Mouse (Mus musculus): ENCODE data around the gene Slc8a1.

DNA sequence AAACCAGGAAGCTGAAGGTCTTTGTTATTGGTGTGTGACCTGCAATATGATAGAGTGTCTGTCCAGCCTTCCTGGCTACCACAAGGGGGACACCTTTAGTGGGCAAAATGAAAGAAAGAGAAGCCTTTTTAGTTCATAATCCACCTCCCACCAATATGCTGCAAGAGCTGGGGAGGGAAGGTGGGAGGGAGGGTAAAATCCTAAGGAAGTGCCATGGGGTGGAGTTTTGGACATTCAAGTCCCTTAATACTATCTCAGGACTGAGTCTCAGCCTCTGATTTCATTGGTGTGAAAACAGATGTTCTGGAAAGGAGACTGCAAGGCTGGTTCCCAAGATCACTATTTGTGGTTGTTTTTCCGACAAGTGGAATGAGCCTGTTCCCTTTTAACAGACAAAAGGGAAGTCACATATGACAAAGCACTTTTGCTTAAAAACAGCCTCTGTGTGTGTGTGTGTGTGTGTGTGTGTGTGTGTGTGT, 25.9 kb downstream of the Slc8a1 start:
- TF ChIP-seq CTCF (IDR thresholded peaks at IDR 0.05; ENCODE audit: low read depth, low read length) = no peak
- no peak for TF ChIP-seq TAL1 (conservative IDR thresholded peaks at IDR 0.05; ENCODE audit: low read depth, low read length)
- TF ChIP-seq POLR2AphosphoS5 (IDR thresholded peaks at IDR 0.05; ENCODE audit: insufficient replicate concordance, low read depth, low read length) = no peak
- TF ChIP-seq GATA1 (IDR thresholded peaks at IDR 0.05; ENCODE audit: borderline replicate concordance, low read length) = no peak
- TF ChIP-seq GATA2 (IDR thresholded peaks at IDR 0.05; ENCODE audit: borderline replicate concordance, low read depth, low read length) = no peak
